Mouse (Mus musculus) embryo, embryonic 11.5 days (tissue): ENCODE measurements around the gene Dact3.
A peak's percentile ranks its signal among the peaks of the same experiment; 100 is the strongest.

Experiments used
- DNase-seq: peaks from one replicate; pipeline ENCODE4 v3.0.0-alpha.2; 2012; ENCODE audit warnings: low read depth, low spot score

The Dact3 gene

DNA sequence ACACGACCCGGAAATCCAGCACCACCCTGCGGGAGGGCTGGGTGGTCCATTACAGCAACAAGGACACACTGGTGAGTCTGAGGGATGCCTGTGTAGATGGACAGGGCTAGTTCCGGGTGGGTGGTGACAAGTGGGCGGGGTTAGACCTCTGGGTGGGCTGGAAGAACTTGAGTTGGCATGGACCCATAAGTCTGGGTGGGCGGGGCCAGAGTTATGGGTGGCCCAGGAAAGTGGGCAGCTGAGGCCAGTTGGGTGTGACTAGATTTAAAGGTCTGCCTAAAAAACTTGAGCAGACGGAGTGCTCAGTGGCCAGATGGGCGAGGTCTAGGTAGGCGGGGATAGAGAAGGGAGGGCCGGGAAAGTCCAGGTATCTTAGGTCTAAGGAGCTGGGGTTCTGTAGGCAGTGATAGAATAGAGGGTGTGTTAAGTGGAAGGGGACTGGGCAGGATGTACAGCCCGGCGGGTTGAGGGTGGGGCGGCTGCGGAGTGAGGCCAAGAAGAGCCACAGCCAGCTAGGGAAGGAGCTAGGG is 21.8 kb upstream of the Dact3 start:
- DNase-seq: no peak

GRCm38 (mm10) chr7:16858336-16858735 is 16.8 kb upstream of the Dact3 start:
- no peak for DNase-seq

- no peak for DNase-seq
These were observed 15.0 kb upstream of the Dact3 start for GRCm38 (mm10) chr7:16859902-16860651.

GRCm38 (mm10) chr7:16867488-16867887 is 7.6 kb upstream of the Dact3 start:
- DNase-seq: no peak

- no peak for DNase-seq
These were observed 5.6 kb upstream of the Dact3 start for GRCm38 (mm10) chr7:16869497-16869896.

DNA sequence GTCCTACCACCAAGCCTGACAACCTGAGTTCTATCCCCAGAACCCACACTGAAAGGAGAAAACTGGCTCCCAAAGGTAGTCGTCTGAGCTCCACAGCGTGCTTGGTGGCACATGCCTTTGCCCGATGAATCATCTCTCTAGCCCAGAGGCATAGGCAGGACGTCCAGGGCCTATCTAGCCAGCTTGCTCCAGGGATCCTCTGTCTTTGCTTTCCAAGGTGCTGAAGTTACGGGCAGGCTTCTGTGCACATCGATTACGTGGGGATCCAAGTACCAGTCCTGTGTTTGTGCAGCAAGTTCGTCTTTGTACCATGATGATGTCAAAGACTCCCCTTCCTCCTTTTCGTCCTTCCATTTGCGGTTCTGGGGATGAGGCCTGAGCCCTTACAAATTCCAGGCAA is 3.5 kb upstream of the Dact3 start:
- DNase-seq: no peak

- no peak for DNase-seq
These were observed 2.6 kb upstream of the Dact3 start for GRCm38 (mm10) chr7:16872478-16872877.

DNA sequence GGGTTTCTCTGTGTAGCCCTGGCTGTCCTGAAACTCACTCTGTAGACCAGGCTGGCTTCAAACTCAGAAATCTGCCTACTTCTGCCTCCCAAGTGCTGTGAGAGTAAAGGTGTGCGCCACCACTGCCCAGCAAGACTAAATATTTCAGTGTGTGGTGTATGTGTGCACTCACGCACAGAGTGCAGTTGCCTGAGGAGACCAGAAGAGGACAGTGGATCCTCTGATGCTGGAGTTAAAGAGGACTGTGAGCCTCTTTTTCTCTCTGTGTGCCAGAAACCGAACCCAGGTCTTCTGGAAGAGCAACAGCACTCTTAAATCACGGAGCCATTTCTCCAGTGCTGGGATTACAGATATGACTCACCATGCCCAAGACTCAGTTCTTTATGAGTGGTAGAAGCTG is 1.7 kb upstream of the Dact3 start:
- DNase-seq: no peak

- peak; percentile 69 for DNase-seq
These were observed 927 bp upstream of the Dact3 start for GRCm38 (mm10) chr7:16874190-16874589.

- peak; percentile 100 for DNase-seq
These were observed 284 bp upstream of the Dact3 start for GRCm38 (mm10) chr7:16874756-16875309.

GRCm38 (mm10) chr7:16875326-16875725 is 209 bp downstream of the Dact3 start:
- DNase-seq: no peak

GRCm38 (mm10) chr7:16876006-16876405 is 889 bp downstream of the Dact3 start:
- no peak for DNase-seq

GRCm38 (mm10) chr7:16876608-16877007 is 1.5 kb downstream of the Dact3 start:
- DNase-seq: peak; percentile 86

GRCm38 (mm10) chr7:16877717-16878116 is 2.6 kb downstream of the Dact3 start:
- DNase-seq: no peak

- DNase-seq: peak; percentile 72
These were observed 4.9 kb downstream of the Dact3 start for GRCm38 (mm10) chr7:16879796-16880547.

DNA sequence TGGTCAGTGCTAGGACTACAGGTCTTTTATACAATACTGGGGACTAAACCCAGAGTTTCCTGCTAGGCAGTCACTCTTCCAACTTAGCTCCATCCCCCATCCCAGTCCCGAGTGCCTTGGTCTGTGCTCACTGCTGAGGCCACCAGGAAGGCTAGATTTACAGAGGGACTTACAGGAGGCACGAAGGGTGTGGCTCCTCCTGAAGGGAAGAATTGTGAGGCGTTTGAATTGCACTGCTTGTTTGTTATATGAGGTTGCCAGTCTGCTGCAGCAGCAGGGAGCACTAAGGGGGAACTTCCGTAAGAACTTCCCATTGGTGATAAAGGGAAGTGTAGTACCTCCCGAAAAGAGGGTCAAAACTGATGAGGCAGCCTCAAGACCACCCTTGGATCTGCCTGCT is 5.5 kb downstream of the Dact3 start:
- DNase-seq: no peak

DNA sequence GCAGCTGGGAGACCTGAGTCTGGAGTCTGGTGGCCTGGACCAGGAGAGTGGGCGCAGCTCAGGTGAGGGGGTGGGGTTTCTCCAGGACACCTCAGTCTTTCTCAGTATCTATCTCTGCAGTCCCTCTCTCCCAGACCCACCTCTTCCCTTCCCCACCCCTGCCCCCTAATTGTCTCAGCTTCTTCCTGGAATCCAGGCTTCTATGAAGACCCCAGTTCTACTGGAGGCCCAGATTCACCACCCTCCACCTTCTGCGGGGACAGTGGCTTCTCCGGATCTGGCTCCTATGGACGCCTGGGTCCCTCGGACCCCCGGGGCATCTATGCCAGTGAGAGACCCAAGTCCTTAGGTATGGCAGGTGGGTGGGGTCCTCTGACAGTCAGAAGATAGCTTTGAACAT is 8.0 kb downstream of the Dact3 start:
- no peak for DNase-seq

DNA sequence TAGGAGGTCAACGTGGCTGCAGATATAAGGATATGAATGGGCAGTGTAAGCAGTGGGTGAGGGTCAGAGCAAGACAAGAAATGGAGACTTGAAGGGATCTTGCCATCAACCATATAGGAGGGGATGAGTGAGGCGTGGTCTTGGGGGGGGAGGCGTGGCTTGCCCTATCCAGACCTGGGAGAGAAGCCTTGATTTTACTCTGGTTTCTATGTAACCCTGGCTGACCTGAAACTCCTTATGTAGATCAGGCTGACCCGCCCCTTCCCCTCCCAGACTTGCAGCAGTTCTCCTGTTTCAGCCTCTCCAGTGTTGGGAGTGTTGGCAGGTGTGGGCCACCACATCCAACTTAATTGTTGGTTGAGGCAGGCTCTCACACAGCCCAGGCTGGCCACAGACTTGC is 9.2 kb downstream of the Dact3 start:
- DNase-seq: no peak

GRCm38 (mm10) chr7:16885271-16885776 is 10.2 kb downstream of the Dact3 start:
- DNase-seq: no peak

- DNase-seq: no peak
These were observed 10.8 kb downstream of the Dact3 start for GRCm38 (mm10) chr7:16885905-16886304.

DNA sequence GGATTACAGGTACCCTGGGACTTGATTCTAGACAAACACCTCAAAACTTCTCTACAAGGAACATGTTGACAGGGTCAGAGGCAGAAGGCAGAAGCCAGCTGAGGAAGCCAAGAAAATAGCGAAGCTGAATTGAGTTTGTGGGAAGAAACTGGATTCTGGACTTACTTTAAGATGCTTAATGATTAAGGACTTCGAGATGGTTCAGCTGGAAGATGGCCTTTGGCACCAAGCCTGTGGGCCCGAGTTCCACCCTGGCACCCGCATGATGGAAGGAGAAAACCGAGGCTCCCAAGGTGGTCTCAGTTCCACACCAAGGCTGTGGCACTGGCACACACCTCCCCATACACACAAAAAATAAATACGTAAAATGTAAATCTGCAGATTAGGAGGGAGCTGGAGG is 15.4 kb downstream of the Dact3 start:
- no peak for DNase-seq

GRCm38 (mm10) chr7:16890944-16891343 is 15.8 kb downstream of the Dact3 start:
- DNase-seq: peak; percentile 87
